Mouse (Mus musculus): ENCODE results near the gene Ift52. TPM values are rescaled to one million over a fixed set of nuclear protein-coding genes. Genes with fewer than 3 reads are reported as not detected.

Ift52 gene
- polyA plus RNA-seq, 1 experiment from 2014 or later: 34.8 TPM

Small RNA genes within 50 kb of the gene (microRNA-seq; reads per million reads assigned to microRNA genes)
- gene Gm22174: not detected
- gene Mir7003: not detected

Other genes starting within 250 kb of the Ift52 start
- gene Srsf6, start 85.8 kb upstream of the Ift52 start, polyA plus RNA-seq (2015; fragmentation: Nextera tagmentation; extraction: Ambion mirVana): 112 and 129 TPM in 2 replicates
- gene L3mbtl1, start 73.9 kb upstream of the Ift52 start, polyA plus RNA-seq (2015; fragmentation: Nextera tagmentation; extraction: Ambion mirVana): 0.04 and 0.07 TPM in 2 replicates
- gene Sgk2, start 30.0 kb upstream of the Ift52 start, polyA plus RNA-seq (2015; fragmentation: Nextera tagmentation; extraction: Ambion mirVana): 0.09 TPM in 1 of 2 replicates, not detected in the other
- gene Mybl2, start 37.3 kb downstream of the Ift52 start, polyA plus RNA-seq (2015; fragmentation: Nextera tagmentation; extraction: Ambion mirVana): 16.0 and 16.3 TPM in 2 replicates
- not detected in 2 replicates for gene Gtsf1l, start 70.5 kb downstream of the Ift52 start, polyA plus RNA-seq (2015; fragmentation: Nextera tagmentation; extraction: Ambion mirVana)
- gene Tox2, start 185.8 kb downstream of the Ift52 start, polyA plus RNA-seq (2015; fragmentation: Nextera tagmentation; extraction: Ambion mirVana): 4.8 and 6.1 TPM in 2 replicates

Data from heart, embryonic 16.5 days (tissue).